Mouse (Mus musculus) heart, postnatal 0 days (tissue): ENCODE measurements around the gene 1700023F06Rik. TPM values are rescaled to one million over a fixed set of nuclear protein-coding genes. Genes with fewer than 3 reads are reported as not detected.
A peak's percentile ranks its signal among the peaks of the same experiment; 100 is the strongest.

ENCODE experiments used
- ATAC-seq: fragments of 200-750 bp; cut with Nextera tagmentation; 2 replicates; pipeline ENCODE4 v1.8.0; 2017; ENCODE audit warnings: low read depth, moderate number of reproducible peaks, moderate library complexity; ENCODE audit not compliant: insufficient read depth
- DNase-seq: peaks from one replicate; pipeline ENCODE4 v3.0.0-alpha.2; 2016; ENCODE audit warnings: low spot score
- H3K27ac ChIP-seq: fragments of 300-500 bp; sonication (generic); 2 replicates; pipeline ENCODE4 v1.5.1; 2014; ENCODE audit warnings: low read depth, mild to moderate bottlenecking
- H3K27me3 ChIP-seq: fragments of 300-500 bp; sonication (generic); 2 replicates; pipeline ENCODE4 v1.6.1; 2014; ENCODE audit warnings: low read length, mixed read lengths; ENCODE audit not compliant: control insufficient read depth, insufficient read depth
- H3K36me3 ChIP-seq: fragments of 300-500 bp; sonication (generic); replicated peaks from 2 replicates; pipeline ENCODE4 v1.6.1; 2014; ENCODE audit warnings: low read length, mixed read lengths; ENCODE audit not compliant: control insufficient read depth, insufficient read depth
- H3K4me1 ChIP-seq: fragments of 300-500 bp; sonication (generic); 2 replicates; pipeline ENCODE4 v1.6.1; 2014; ENCODE audit warnings: antibody characterized with exemption; ENCODE audit not compliant: control insufficient read depth, insufficient read depth
- H3K4me2 ChIP-seq: fragments of 300-500 bp; sonication (generic); 2 replicates; pipeline ENCODE4 v1.6.1; 2014; ENCODE audit warnings: low read depth, mild to moderate bottlenecking, low read length, moderate library complexity
- H3K4me3 ChIP-seq: fragments of 300-500 bp; sonication (generic); 2 replicates; pipeline ENCODE4 v1.5.1; 2014; ENCODE audit warnings: low read depth, low read length
- H3K9ac ChIP-seq: fragments of 300-500 bp; sonication (generic); replicated peaks from 2 replicates; pipeline ENCODE4 v1.6.1; 2014; ENCODE audit warnings: low read depth, low read length, mixed read lengths
- H3K9me3 ChIP-seq: fragments of 300-500 bp; sonication (generic); replicated peaks from 2 replicates; pipeline ENCODE4 v1.6.1; 2016; ENCODE audit warnings: low read length; ENCODE audit not compliant: control insufficient read depth
- CTCF ChIP-seq: IDR thresholded peaks from 2 replicates; pipeline ENCODE4 v1.5.1; 2016; ENCODE audit warnings: antibody characterized with exemption, control low read depth, low read depth
- EP300 ChIP-seq: IDR thresholded peaks from 2 replicates; pipeline ENCODE4 v1.6.1; 2016; ENCODE audit warnings: antibody characterized with exemption, low read depth
- WGBS: fragments of 180-500 bp; shearing (Covaris S2); extraction: QIAGEN DNeasy Blood & Tissue Kit; methylation state at CpG from one replicate; pipeline ENCODE4 v1.1.7; 2014; 5-methylcytosine and 5-hydroxymethylcytosine counted together
- polyA plus RNA-seq: library from polyadenylated mRNA; unstranded; fragments of >200 nt; fragmentation: Nextera tagmentation; extraction: Ambion mirVana; gene quantifications from 2 replicates; pipeline ENCODE4 v1.2.1, GENCODE M21; 2015
- total RNA-seq: library from RNA; depleted of rRNA; stranded (reverse); fragments of >200 nt; gene quantifications from 2 replicates; pipeline ENCODE4 v1.2.3, GENCODE M21; 2014; ENCODE audit warnings: low replicate concordance

1700023F06Rik gene
- total and polyA plus RNA-seq, 2 experiments from 2014 or later: not detected

GRCm38 (mm10) chr11:103193825-103194168 is 14.6 kb downstream of the 1700023F06Rik start:
- Histone ChIP-seq H3K4me1 (0 out of 2 replicates have a peak, but pooled peaks cover 2% of the 10 kb centered on the region), H3K9ac (no peak overlapping the region), H3K9me3 (no peaks in the 10 kb centered on the region), H3K27me3 (peaks cover 79% of the 10 kb centered on the region), H3K4me3 (no peak overlapping the region), H3K36me3 (no peaks in the 10 kb centered on the region), H3K4me2 (no peak overlapping the region), H3K27ac (no peak overlapping the region)
- DNase-seq: no peak
- TF ChIP-seq CTCF (no peak), EP300 (no peak)
- WGBS: 43% methylated on average over 9 of the region's 9 CpGs
- ATAC-seq: no peak

- Histone ChIP-seq H3K27me3 (peaks cover 73% of the 10 kb centered on the region), H3K4me2 (peak overlapping the region; percentile 35; the same call in 1 of the 2 replicates), H3K4me1 (no peaks in the 10 kb centered on the region), H3K9ac (no peak overlapping the region), H3K27ac (no peak overlapping the region), H3K9me3 (no peaks in the 10 kb centered on the region), H3K36me3 (no peaks in the 10 kb centered on the region), H3K4me3 (no peak overlapping the region)
- no peak for TF ChIP-seq EP300
- TF ChIP-seq CTCF: peak; percentile 52
- DNase-seq: peak; percentile 15
- ATAC-seq: no peak; the same call in 1 of the 2 replicates
- 9% methylated on average over 41 of the region's 44 CpGs for WGBS
Measured at GRCm38 (mm10) chr11:103192956-103193824, 15.2 kb downstream of the 1700023F06Rik start.

- WGBS: 24% methylated on average over 28 of the region's 28 CpGs
- no peak for TF ChIP-seq CTCF
- no peak for TF ChIP-seq EP300
- no peak for ATAC-seq
Measured at GRCm38 (mm10) chr11:103192230-103192955, 16.0 kb downstream of the 1700023F06Rik start.

GRCm38 (mm10) chr11:103184891-103185290 is 23.5 kb downstream of the 1700023F06Rik start:
- Histone ChIP-seq H3K9ac (no peak overlapping the region), H3K27ac (no peak overlapping the region), H3K4me3 (no peak overlapping the region), H3K4me2 (no peak overlapping the region), H3K36me3 (no peaks in the 10 kb centered on the region), H3K4me1 (no peaks in the 10 kb centered on the region), H3K27me3 (no peaks in the 10 kb centered on the region), H3K9me3 (no peaks in the 10 kb centered on the region)
- no peak for TF ChIP-seq EP300
- TF ChIP-seq CTCF: peak; percentile 76
- ATAC-seq (peak; percentile 24; the same call in 1 of the 2 replicates), DNase-seq (peak; percentile 58)
- WGBS: 32% methylated on average over 2 of the region's 2 CpGs

More at GRCm38 (mm10) chr11:103192230-103192955, 16.0 kb downstream of the 1700023F06Rik start:
- no peak for DNase-seq
- H3K4me3 ChIP-seq: no peak overlapping the region
- H3K4me2 ChIP-seq: peak overlapping the region; percentile 35; the same call in 1 of the 2 replicates
- no peaks in the 10 kb centered on the region for H3K9me3 ChIP-seq
- no peaks in the 10 kb centered on the region for H3K4me1 ChIP-seq
- peaks cover 66% of the 10 kb centered on the region for H3K27me3 ChIP-seq
- no peak overlapping the region for H3K27ac ChIP-seq
- no peak overlapping the region for H3K9ac ChIP-seq
- no peaks in the 10 kb centered on the region for H3K36me3 ChIP-seq

GRCm38 (mm10) chr11:103181911-103182310 is 26.4 kb downstream of the 1700023F06Rik start:
- 77% methylated on average over 3 of the region's 3 CpGs for WGBS
- H3K9me3 ChIP-seq: no peaks in the 10 kb centered on the region
- ATAC-seq (no peak), DNase-seq (no peak)
- H3K4me1 ChIP-seq: 0 out of 2 replicates have a peak, but pooled peaks cover 13% of the 10 kb centered on the region
- H3K36me3 ChIP-seq: no peaks in the 10 kb centered on the region
- TF ChIP-seq EP300 (no peak), CTCF (no peak)
- H3K27me3 ChIP-seq: no peaks in the 10 kb centered on the region
- no peak overlapping the region for H3K4me3 ChIP-seq
- H3K27ac ChIP-seq: no peak overlapping the region
- H3K9ac ChIP-seq: no peak overlapping the region
- H3K4me2 ChIP-seq: no peak overlapping the region
